Mouse (Mus musculus) heart, embryonic 13.5 days (tissue): Measurements from ENCODE around the gene Myh8. TPM values are rescaled to one million over a fixed set of nuclear protein-coding genes. Genes with fewer than 3 reads are reported as not detected.

ENCODE experiments used
- polyA plus RNA-seq: library from polyadenylated mRNA; unstranded; fragments of >200 nt; fragmentation: Nextera tagmentation; extraction: Ambion mirVana; gene quantifications from 2 replicates; pipeline ENCODE4 v1.2.1, GENCODE M21; 2015

The Myh8 gene
- polyA plus RNA-seq, 1 experiment from 2014 or later = 0.47 TPM

Other genes starting within 250 kb of the Myh8 start
- 16.0 and 19.4 TPM in 2 replicates for gene Adprm, start 224.5 kb upstream of the Myh8 start, polyA plus RNA-seq
- gene Sco1, start 224.5 kb upstream of the Myh8 start, polyA plus RNA-seq = 18.8 and 21.5 TPM in 2 replicates
- gene Myh3, start 198.8 kb upstream of the Myh8 start, polyA plus RNA-seq = 0.75 and 1.6 TPM in 2 replicates
- not detected in 2 replicates for gene Myh2, start 106.1 kb upstream of the Myh8 start, polyA plus RNA-seq
- gene Myh1, start 77.1 kb upstream of the Myh8 start, polyA plus RNA-seq = 0.12 and 0.13 TPM in 2 replicates
- not detected in 2 replicates for gene Myh4, start 39.1 kb upstream of the Myh8 start, polyA plus RNA-seq
- gene Myh13, start 44.5 kb downstream of the Myh8 start, polyA plus RNA-seq = 0.03 TPM in 1 of 2 replicates, not detected in the other
- gene Gas7, start 178.3 kb downstream of the Myh8 start, polyA plus RNA-seq = 8.4 and 9.0 TPM in 2 replicates